Mouse (Mus musculus) left cerebral cortex, postnatal 10 days (tissue): ENCODE results near the gene Opcml. TPM values are rescaled to one million over a fixed set of nuclear protein-coding genes. Genes with fewer than 3 reads are reported as not detected.

Experiments used
- DNase-seq, 2 experiments: peaks; one replicate each; pipeline ENCODE4 v3.0.0; 2021 to 2022; ENCODE audit warnings: low spot score in 2 of 2, mixed read lengths in 1 of 2; ENCODE audit errors: extremely low spot score in 1 of 2
- intact Hi-C: fragments of 180-260 bp; cut with DNase I; formaldehyde crosslinking; loops from one replicate; pipeline ENCODE4 v1.15.1; 2025
- total RNA-seq, 2 experiments: library from RNA; stranded (reverse); gene quantifications; 2 replicates each; pipeline ENCODE4 v1.2.3; 2021

Gene Opcml
- 100 to 1,000 TPM; 391 to 412 TPM for total RNA-seq

DNA sequence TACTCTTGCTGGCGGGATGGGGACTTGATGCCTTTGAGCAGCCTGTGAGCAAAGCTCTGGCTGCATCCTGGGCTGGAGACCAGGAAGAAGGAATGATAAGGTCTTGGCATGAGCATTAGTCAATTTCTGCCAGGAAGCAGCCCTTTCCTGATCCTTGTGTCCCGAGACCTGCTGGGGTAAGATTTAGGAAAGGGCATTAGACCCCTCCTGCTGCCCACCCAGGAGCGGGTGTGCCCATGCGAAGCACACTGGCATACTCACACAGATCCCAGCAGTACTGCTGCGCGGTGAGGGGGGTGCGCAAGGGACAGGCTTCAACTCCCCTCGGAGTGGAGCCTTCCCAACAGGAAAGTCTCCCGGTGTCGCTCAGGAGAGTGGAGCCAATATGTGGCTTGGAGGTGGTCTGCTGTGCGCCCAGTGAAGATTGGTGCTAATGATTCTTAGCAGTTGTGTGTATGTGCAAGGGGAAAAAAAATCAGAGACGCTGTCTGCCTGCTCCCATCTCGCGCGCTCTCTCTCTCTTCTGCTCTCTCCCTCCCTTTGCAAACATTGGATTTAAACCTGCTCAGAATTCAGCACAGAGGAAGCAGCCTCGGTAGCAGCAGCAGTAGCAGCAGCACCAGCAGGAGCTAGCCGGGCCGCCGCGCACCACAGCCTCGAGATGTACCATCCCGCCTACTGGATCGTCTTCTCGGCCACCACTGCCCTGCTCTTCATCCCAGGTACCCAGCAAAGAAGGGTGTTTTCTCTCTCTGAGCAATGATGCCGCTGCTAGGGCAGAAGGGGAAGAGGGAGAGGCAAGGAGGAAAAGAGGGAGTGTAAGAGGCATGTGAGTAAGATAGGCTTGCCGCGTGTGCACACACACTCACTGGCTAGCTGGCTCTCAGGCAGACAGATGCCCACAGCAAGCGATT is at the start of gene Opcml:
Opcml (plus strand) TSS at position 51 of the 914 bp plus-strand sequence.
- intact Hi-C loops, result loop anchor here (10.0 kb wide), 2 partner anchors 376 to 454 kb away; no protein-coding TSS in a partner anchor

GRCm38 (mm10) chr9:27758709-27759108 is 31.9 kb upstream of the Opcml start:
- no peak for DNase-seq
- intact Hi-C loops, result no loop called here

More for the DNA sequence above, at the start of gene Opcml:
- DNase-seq, result peak; percentile 55 to 59

- intact Hi-C loops, result no loop called here
- DNase-seq, result no peak
Observed at GRCm38 (mm10) chr9:27761196-27761595, 29.4 kb upstream of the Opcml start.

DNA sequence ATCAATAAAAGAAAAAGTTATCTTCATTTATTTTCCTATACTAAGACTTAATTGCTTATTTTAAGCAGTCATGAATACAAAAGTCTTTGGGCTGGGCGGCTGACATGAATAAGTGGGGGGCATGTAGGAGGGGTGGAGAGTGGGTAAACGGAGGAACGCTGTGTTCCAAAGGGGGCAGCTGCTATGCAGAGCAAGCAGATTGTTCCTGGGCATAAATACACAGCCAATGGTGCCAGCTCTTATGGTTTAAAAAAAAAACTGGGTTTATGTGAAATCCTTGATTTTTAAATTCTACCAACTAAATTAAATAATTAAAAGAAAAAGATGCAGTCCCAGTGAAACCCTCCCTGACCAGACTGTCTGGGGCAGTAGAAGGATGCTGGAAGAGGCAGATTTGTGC is 24.1 kb upstream of the Opcml start:
- intact Hi-C loops, result no loop called here
- peak in 1 of 2 experiments; percentile 27 for DNase-seq

DNA sequence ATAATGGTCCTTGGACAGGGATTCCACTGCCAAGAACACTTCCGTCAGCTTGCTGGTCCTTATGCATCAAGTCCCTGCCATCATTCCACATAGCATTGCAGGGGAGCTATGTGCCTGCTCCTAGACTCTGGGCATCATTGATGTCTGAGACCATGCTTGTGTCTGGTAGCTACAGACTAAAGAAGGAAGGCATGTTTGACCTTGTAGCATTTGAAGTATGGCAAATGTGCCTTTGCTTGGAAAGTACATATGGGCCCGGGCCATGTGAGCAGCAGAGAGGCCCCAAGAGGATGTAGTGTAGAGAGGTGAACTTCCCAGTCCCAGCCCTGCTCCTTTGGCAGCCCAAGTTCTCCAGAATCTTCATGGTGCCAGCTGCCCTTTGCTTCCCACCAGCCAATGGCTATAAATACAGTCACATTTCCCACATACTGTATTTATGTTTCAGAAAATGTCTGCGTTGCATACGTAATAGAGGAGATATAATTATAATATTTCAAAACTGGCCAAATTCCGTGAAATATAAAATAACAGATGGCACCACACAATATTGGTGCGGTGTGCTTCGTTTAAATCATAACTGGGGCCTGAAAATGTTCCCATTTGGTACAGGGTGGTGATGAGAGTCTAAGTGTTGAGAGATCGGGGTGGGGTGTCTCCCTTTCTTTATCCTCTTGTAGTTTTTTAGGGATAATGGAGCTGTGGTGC is 23.2 kb upstream of the Opcml start:
- intact Hi-C loops, result no loop called here

DNA sequence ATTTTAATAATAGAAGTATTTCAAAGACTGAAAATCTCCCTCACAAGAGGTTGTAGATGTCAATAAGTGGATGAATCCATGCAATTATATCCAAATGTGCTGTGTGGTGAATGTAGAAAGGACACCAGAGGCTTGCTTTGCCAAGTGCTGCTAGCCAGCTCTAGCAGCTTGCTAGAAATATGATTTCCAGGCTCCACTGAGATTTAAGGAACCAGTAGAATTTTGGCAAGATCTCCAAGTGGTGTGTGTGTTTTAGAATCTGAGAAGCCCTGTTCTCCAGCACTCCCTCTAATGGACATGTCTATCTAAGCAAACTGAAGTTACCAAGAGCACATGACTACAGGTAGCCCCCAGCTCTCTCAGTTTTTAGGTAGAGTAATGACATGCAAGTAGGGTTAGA is 21.8 kb upstream of the Opcml start:
- intact Hi-C loops, result no loop called here
- no peak for DNase-seq

More for the DNA sequence above, 23.2 kb upstream of the Opcml start:
- no peak for DNase-seq

GRCm38 (mm10) chr9:27781291-27781993 is 9.1 kb upstream of the Opcml start:
- intact Hi-C loops, result no loop called here
- DNase-seq, result no peak

GRCm38 (mm10) chr9:27781994-27782337 is 8.6 kb upstream of the Opcml start:
- intact Hi-C loops, result no loop called here
- DNase-seq, result no peak

GRCm38 (mm10) chr9:27791639-27791966 is 1.0 kb downstream of the Opcml start:
- peak in 1 of 2 experiments; percentile 30 for DNase-seq
- intact Hi-C loops, result loop anchor here (10.0 kb wide), 2 partner anchors 377 to 453 kb away; no protein-coding TSS in a partner anchor

GRCm38 (mm10) chr9:27792226-27792625 is 1.7 kb downstream of the Opcml start:
- no peak for DNase-seq
- intact Hi-C loops, result loop anchor here (10.0 kb wide), 2 partner anchors 377 to 453 kb away; no protein-coding TSS in a partner anchor

- intact Hi-C loops, result loop anchor here (10.0 kb wide), 2 partner anchors 378 to 452 kb away; no protein-coding TSS in a partner anchor
- no peak for DNase-seq
Observed at GRCm38 (mm10) chr9:27792994-27793393, 2.4 kb downstream of the Opcml start.

- intact Hi-C loops, result loop anchor here (10.0 kb wide), 2 partner anchors 382 to 448 kb away; no protein-coding TSS in a partner anchor
- no peak for DNase-seq
Observed at GRCm38 (mm10) chr9:27796535-27796934, 6.0 kb downstream of the Opcml start.

GRCm38 (mm10) chr9:27800992-27801391 is 10.4 kb downstream of the Opcml start:
- no peak for DNase-seq
- intact Hi-C loops, result no loop called here

DNA sequence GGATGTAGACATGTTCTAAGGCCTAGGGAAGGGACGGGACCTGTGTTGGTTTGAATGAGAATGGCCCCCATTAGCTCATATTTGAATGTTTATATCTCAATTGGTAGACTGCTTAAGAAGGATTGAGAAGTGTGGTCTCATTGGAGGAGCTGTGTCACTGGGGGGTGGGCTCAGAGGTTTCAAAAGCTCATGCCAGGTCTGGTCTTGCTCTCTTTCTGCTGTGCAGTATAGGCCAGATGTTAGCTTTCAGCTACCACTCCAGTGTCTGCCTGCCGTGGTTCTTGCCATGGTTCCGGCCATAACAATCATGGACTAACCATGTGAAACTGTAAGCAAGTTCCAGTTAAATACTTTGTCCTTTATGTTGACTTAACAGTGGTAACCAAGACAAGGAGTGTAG is 11.2 kb downstream of the Opcml start:
- intact Hi-C loops, result no loop called here
- no peak for DNase-seq

DNA sequence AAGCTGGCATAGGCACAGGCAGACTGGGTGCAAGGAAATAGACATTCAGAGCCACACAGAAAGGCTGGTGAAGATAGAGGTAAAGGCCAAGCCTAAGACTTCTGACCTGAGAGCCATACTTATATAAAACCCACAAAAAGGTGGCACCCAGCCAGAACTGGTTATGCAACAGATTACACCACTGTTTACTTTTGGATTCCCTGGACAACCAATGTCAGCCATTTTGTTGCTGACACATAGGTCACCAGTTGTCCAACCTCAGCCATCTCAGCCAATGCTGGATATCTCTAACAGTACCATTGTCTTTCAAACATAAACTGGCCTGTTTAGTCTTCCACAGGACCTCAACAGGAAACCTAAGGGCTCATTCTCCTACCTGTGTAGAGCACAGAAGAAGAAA is 11.8 kb downstream of the Opcml start:
- intact Hi-C loops, result no loop called here
- no peak for DNase-seq

DNA sequence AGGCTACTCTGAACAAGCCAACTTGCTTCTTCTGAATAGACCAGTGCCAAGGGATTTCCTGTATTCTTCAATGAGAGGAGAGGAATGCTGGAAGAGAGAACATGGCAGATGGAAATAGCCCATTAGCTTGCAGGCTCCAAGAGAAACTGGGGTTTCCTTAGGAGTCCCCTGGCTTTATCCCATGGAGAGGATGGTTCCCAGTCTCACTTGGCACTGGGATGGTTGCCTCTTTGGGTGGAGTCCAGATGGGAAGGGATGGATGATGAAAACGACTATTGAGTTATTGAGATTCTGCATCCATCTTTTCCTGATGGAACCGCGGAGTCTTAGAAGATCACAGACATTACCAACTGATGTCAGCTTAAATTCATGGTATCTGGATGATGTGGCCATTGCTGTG is 13.9 kb downstream of the Opcml start:
- intact Hi-C loops, result no loop called here
- DNase-seq, result no peak

- DNase-seq, result no peak
- intact Hi-C loops, result no loop called here
Observed at GRCm38 (mm10) chr9:27809741-27810140, 19.2 kb downstream of the Opcml start.

DNA sequence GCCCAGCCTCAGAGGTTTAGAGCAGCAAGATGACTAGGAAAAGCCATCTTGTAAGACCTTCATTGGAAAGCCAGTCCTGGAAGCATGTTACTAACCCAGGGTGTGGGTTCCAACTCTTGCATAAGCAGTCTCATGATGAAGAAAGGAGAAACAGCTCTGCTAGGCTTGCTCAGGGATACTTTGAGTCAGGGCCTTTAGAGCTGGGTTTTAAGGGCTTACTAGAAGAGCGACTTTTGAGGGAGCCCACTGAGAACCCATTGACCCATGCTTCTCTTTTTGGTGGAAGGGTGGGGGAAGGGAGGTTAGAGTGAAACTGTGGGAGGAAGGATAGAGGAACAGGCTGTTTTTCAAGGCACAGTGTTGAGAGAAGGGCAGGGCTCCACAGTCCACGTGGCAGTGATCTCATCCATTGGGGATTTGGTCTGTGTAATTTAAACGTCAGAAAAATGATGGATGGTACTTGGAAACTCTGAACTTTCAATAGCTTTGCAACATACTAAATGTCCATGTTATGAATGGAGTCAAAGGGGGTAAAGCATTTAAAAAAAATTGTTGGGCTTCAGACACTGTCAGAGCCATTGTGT is 22.7 kb downstream of the Opcml start:
- intact Hi-C loops, result no loop called here
- DNase-seq, result no peak

GRCm38 (mm10) chr9:27814161-27814560 is 23.6 kb downstream of the Opcml start:
- intact Hi-C loops, result no loop called here
- no peak for DNase-seq
